Mouse (Mus musculus): ENCODE results near the gene Ppp2r3c. TPM values are rescaled to one million over a fixed set of nuclear protein-coding genes. Genes with fewer than 3 reads are reported as not detected.
"Not testable (repeated sequence)": the region's sequence is repeated elsewhere in the genome, so short reads cannot be mapped to it uniquely, and the experiment has no call there.

Ppp2r3c gene
- total and polyA plus RNA-seq, 3 experiments: 13.7 to 36.8 (median 31.1) TPM

- no peak for TF ChIP-seq E2F4 (IDR thresholded peaks at IDR 0.05; ENCODE audit: insufficient replicate concordance, low read depth, low read length)
Measured at GRCm38 (mm10) chr12:55302485-55303441, at the start of gene Ppp2r3c (continued).

- TF ChIP-seq TCF12 (IDR thresholded peaks at IDR 0.05; ENCODE audit: low read depth, low read length): no peak
- no peak for TF ChIP-seq TBP (conservative IDR thresholded peaks at IDR 0.05; ENCODE audit: low read depth, low read length)
- TF ChIP-seq NELFE (IDR thresholded peaks at IDR 0.05; ENCODE audit: low read depth, low read length): no peak
- no peak for TF ChIP-seq ZMIZ1 (IDR thresholded peaks at IDR 0.05; ENCODE audit: low read depth, low read length)
- TF ChIP-seq CHD2 (IDR thresholded peaks at IDR 0.05; ENCODE audit: low read length): no peak
- TF ChIP-seq JUND (conservative IDR thresholded peaks at IDR 0.05; ENCODE audit: low read depth, low read length): no peak
- no peaks in the 10 kb centered on the region for H3K9me3 ChIP-seq (replicated peaks; ENCODE audit: low read length)
- peaks cover 5 to 15% of the 10 kb centered on the region in 2 experiments for H3K4me1 ChIP-seq (ENCODE audit: control insufficient read depth in 1 of 2, insufficient read depth in 2 of 2)
- peaks cover 3 to 47% of the 10 kb centered on the region in 2 experiments for H3K36me3 ChIP-seq (replicated peaks in 1 of 2; ENCODE audit: control insufficient read depth in 1 of 2, insufficient read depth in 1 of 2, low read length in 1 of 2)
- no peak for DNase-seq (ENCODE audit: extremely low read depth)
- no peak overlapping the region for H3K27ac ChIP-seq (ENCODE audit: insufficient read depth, low read depth)
- H3K4me2 ChIP-seq (ENCODE audit: insufficient read depth, low read depth, poor library complexity, severe bottlenecking): no peak overlapping the region
- no peak overlapping the region for H3K9ac ChIP-seq (ENCODE audit: insufficient read depth, low read depth)
- H3K4me3 ChIP-seq (replicated peaks in 1 of 3; ENCODE audit: low read depth in 2 of 3, low read length in 2 of 3, poor library complexity in 1 of 3): no peak overlapping the region
- H3K27me3 ChIP-seq (replicated peaks): no peaks in the 10 kb centered on the region
- in situ Hi-C loops (cut with MboI; ENCODE audit: low pct_ligation_motif_present, low pct_unique_long_range_greater_than_20kb, low sequenced_read_pairs) (no loop called here), dilution Hi-C loops (cut with MboI; ENCODE audit: extremely low pct_ligation_motif_present, extremely low pct_unique_long_range_greater_than_20kb, low sequenced_read_pairs) (no loop called here)
- no peaks in the 10 kb centered on the region for H3K79me2 ChIP-seq (replicated peaks; ENCODE audit: control insufficient read depth, extremely low read depth, insufficient read depth, poor library complexity, severe bottlenecking)
Measured at GRCm38 (mm10) chr12:55344583-55344982, 41.8 kb upstream of the Ppp2r3c start.

GRCm38 (mm10) chr12:55343998-55344397 is 41.2 kb upstream of the Ppp2r3c start:
- Histone ChIP-seq H3K27ac (ENCODE audit: insufficient read depth, low read depth) (no peak overlapping the region), H3K36me3 (replicated peaks in 1 of 2; ENCODE audit: control insufficient read depth in 1 of 2, insufficient read depth in 1 of 2, low read length in 1 of 2) (peaks cover 5 to 52% of the 10 kb centered on the region in 2 experiments), H3K4me3 (replicated peaks in 1 of 3; ENCODE audit: low read depth in 2 of 3, low read length in 2 of 3, poor library complexity in 1 of 3) (no peak overlapping the region), H3K9ac (ENCODE audit: insufficient read depth, low read depth) (no peak overlapping the region), H3K4me2 (ENCODE audit: insufficient read depth, low read depth, poor library complexity, severe bottlenecking) (no peak overlapping the region), H3K9me3 (replicated peaks; ENCODE audit: low read length) (no peaks in the 10 kb centered on the region), H3K27me3 (replicated peaks) (no peaks in the 10 kb centered on the region), H3K4me1 (ENCODE audit: control insufficient read depth in 1 of 2, insufficient read depth in 2 of 2) (peaks cover 5 to 15% of the 10 kb centered on the region in 2 experiments), H3K79me2 (replicated peaks; ENCODE audit: control insufficient read depth, extremely low read depth, insufficient read depth, poor library complexity, severe bottlenecking) (no peaks in the 10 kb centered on the region)
- TF ChIP-seq E2F4 (IDR thresholded peaks at IDR 0.05; ENCODE audit: insufficient replicate concordance, low read depth, low read length): no peak
- TF ChIP-seq UBTF (IDR thresholded peaks at IDR 0.05; ENCODE audit: low read depth, low read length): no peak
- no peak for TF ChIP-seq TBP (conservative IDR thresholded peaks at IDR 0.05; ENCODE audit: low read depth, low read length)
- no peak for TF ChIP-seq MAFK (IDR thresholded peaks at IDR 0.05; ENCODE audit: insufficient replicate concordance, low read length)
- TF ChIP-seq ELF1 (IDR thresholded peaks at IDR 0.05; ENCODE audit: low read depth, low read length): no peak
- no peak for TF ChIP-seq ZMIZ1 (IDR thresholded peaks at IDR 0.05; ENCODE audit: low read depth, low read length)
- no peak for TF ChIP-seq PAX5 (IDR thresholded peaks at IDR 0.05; ENCODE audit: low read length)
- no peak for TF ChIP-seq BHLHE40 (IDR thresholded peaks at IDR 0.05; ENCODE audit: low read depth, low read length)
- no peak for TF ChIP-seq NELFE (IDR thresholded peaks at IDR 0.05; ENCODE audit: low read depth, low read length)
- no peak for TF ChIP-seq USF1 (IDR thresholded peaks at IDR 0.05; ENCODE audit: low read depth, low read length)
- no peak for TF ChIP-seq ZKSCAN1 (IDR thresholded peaks at IDR 0.05; ENCODE audit: borderline replicate concordance, low read depth, low read length)
- no peak for TF ChIP-seq POLR2A (IDR thresholded peaks at IDR 0.05; ENCODE audit: low read depth, low read length)
- TF ChIP-seq JUND (conservative IDR thresholded peaks at IDR 0.05; ENCODE audit: low read depth, low read length): no peak
- no peak for TF ChIP-seq RCOR1 (conservative IDR thresholded peaks at IDR 0.05; ENCODE audit: low read depth, low read length)
- TF ChIP-seq SIN3A (IDR thresholded peaks at IDR 0.05; ENCODE audit: low read length): no peak
- no peak for TF ChIP-seq IRF4 (IDR thresholded peaks at IDR 0.05; ENCODE audit: low read depth, low read length)
- TF ChIP-seq ZNF384 (IDR thresholded peaks at IDR 0.05; ENCODE audit: low read depth, low read length): no peak
- dilution Hi-C loops (cut with MboI; ENCODE audit: extremely low pct_ligation_motif_present, extremely low pct_unique_long_range_greater_than_20kb, low sequenced_read_pairs): no loop called here
- no peak for DNase-seq (ENCODE audit: extremely low read depth)
- in situ Hi-C loops (cut with MboI; ENCODE audit: low pct_ligation_motif_present, low pct_unique_long_range_greater_than_20kb, low sequenced_read_pairs): no loop called here

GRCm38 (mm10) chr12:55343045-55343444 is 40.2 kb upstream of the Ppp2r3c start:
- dilution Hi-C loops (cut with MboI; ENCODE audit: extremely low pct_ligation_motif_present, extremely low pct_unique_long_range_greater_than_20kb, low sequenced_read_pairs); in situ Hi-C loops (cut with MboI; ENCODE audit: low pct_ligation_motif_present, low pct_unique_long_range_greater_than_20kb, low sequenced_read_pairs); H3K79me2 ChIP-seq (replicated peaks; ENCODE audit: control insufficient read depth, extremely low read depth, insufficient read depth, poor library complexity, severe bottlenecking); H3K9me3 ChIP-seq (replicated peaks; ENCODE audit: low read length); DNase-seq (ENCODE audit: extremely low read depth); H3K4me2 ChIP-seq (ENCODE audit: insufficient read depth, low read depth, poor library complexity, severe bottlenecking); H3K27ac ChIP-seq (ENCODE audit: insufficient read depth, low read depth); H3K27me3 ChIP-seq (replicated peaks); H3K4me3 ChIP-seq (replicated peaks in 1 of 3; ENCODE audit: low read depth in 2 of 3, low read length in 2 of 3, poor library complexity in 1 of 3); H3K9ac ChIP-seq (ENCODE audit: insufficient read depth, low read depth): not testable (repeated sequence)
- Histone ChIP-seq H3K4me1 (ENCODE audit: control insufficient read depth in 1 of 2, insufficient read depth in 2 of 2) (peaks cover 5 to 15% of the 10 kb centered on the region in 2 experiments), H3K36me3 (replicated peaks in 1 of 2; ENCODE audit: control insufficient read depth in 1 of 2, insufficient read depth in 1 of 2, low read length in 1 of 2) (peaks cover 10 to 55% of the 10 kb centered on the region in 2 experiments)
